Mouse (Mus musculus) v-Abl transformed pro-B cells (cell line): ENCODE measurements around the gene Tm9sf1.

Source experiments
- in situ Hi-C, 2 experiments: fragments of 400-800 bp; cut with MboI; formaldehyde crosslinking; loops; one replicate each; pipeline ENCODE4 v1.15.1; 2025; ENCODE audit not compliant: unreplicated experiment in 2 of 2

Gene Tm9sf1

GRCm38 (mm10) chr14:55643060-55643907 is at the start of gene Tm9sf1:
TSS of gene Tm9sf1 (minus strand) at chr14:55643806.
- in situ Hi-C loops, result no loop called here

DNA sequence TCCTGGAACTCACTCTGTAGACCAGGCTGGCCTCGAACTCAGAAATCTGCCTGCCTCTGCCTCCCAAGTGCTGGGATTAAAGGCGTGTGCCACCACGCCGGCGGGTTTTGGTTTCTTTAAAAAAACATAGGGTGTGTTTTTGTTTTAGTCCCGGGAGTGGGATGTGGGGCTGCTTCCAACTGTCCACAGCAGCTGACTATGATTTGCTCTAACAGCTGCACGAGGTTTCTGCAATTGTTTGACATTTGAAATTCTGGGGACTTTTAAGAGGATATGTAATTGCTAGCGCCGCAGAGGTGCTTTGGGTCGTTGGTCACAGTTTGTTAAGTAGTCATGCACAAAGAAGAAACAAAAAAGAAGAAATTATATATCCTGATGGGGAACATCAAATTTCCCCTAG is 45.8 kb upstream of the Tm9sf1 start:
- in situ Hi-C loops, result loop anchor here in 1 of 2 experiments (10.0 kb wide), 1 partner anchor 215 kb away; the partner anchor contains the start of gene Sdr39u1

- in situ Hi-C loops, result loop anchor here (5.0 to 10.0 kb wide), 2 partner anchors 60 to 223 kb away; partner anchors contain the start of gene Sdr39u1 (in 1 of the 2)
Measured at GRCm38 (mm10) chr14:55682118-55682493, 38.5 kb upstream of the Tm9sf1 start.

DNA sequence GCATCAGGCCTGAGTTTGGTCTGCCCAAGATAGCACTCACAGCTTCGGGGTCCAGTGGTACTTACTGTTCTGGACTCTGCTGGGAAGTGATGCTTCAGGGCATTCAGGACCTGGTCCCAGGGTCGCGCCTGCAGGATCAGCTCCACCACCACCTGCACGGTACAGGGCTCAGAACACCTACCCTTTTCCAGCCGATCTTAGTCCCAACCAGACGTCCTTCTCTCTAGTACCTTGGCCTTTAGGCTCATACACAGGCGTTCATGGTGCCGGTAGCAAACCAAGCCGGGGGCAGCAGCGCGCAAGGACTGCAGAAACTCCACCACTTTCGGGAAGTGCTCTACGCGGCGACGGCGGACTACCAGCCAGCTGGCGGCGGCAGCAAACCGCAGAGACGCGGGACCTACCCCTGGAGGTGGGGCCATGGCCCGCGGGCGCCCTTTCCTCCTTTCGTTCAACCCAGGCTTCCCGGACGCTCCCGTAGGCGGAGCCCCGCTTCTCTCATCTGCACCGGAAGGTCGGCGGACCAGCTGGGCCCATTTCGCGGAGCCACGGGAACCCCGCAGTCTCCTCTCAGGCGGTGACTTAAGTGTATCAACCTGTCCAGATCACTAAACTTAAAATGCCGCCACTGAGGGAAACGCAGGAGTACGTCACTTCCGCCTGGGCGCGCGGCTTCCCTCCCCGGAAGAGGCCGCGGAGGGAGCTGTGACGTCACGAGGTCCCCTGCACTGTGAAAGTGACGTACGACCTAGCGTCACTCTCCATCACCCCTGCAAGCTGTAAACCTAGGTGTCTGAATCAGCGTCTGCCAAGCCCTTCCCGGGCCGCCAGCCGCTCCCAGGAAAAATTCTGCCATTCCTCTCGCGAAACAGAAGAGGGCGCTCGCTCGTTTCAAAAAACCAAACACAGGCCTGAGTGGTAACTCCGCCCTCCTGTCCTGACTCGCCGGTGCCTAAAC is 37.8 kb upstream of the Tm9sf1 start, which contains the start of gene Tinf2:
Tinf2 (minus strand) TSS at position 661 of the 958 bp plus-strand sequence.
- in situ Hi-C loops, result loop anchor here (5.0 to 10.0 kb wide), 2 partner anchors 61 to 223 kb away; partner anchors contain the start of gene Sdr39u1 (in 1 of the 2)

DNA sequence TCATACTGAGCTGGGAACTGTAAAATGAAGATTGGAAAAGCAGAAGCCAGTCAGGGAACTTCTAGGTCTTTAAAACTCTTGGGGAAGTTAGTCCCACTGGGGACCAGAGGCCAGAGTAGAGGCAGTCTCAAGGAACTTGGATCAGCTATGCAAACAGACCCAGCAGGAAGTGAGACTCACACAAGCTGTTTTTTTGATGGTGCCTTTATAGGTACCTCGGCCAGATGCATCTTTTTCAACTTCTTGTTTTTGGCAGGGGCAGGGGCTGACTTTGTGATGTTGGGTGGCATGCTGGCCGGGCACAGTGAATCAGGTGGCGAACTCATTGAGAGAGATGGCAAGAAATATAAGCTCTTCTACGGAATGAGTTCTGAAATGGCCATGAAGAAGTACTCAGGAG is 34.0 kb upstream of the Tm9sf1 start:
- in situ Hi-C loops, result no loop called here

GRCm38 (mm10) chr14:55672741-55673060 is 29.1 kb upstream of the Tm9sf1 start:
- in situ Hi-C loops, result loop anchor here in 1 of 2 experiments (25.0 kb wide), 1 partner anchor 215 kb away; the partner anchor contains the start of genes Cbln3 and Khnyn

- in situ Hi-C loops, result loop anchor here in 1 of 2 experiments (25.0 kb wide), 1 partner anchor 215 kb away; the partner anchor contains the start of genes Cbln3 and Khnyn
Measured at GRCm38 (mm10) chr14:55671833-55672740, 28.5 kb upstream of the Tm9sf1 start, which contains the start of the genes Gmpr2 and Nedd8. TSS of gene Gmpr2 (plus strand) at chr14:55671941. TSS of gene Nedd8 (minus strand) at chr14:55672124.

- in situ Hi-C loops, result loop anchor here in 1 of 2 experiments (25.0 kb wide), 1 partner anchor 216 kb away; the partner anchor contains the start of genes Cbln3 and Khnyn
Measured at GRCm38 (mm10) chr14:55671486-55671832, 27.9 kb upstream of the Tm9sf1 start.

GRCm38 (mm10) chr14:55660636-55661035 is 17.0 kb upstream of the Tm9sf1 start:
- in situ Hi-C loops, result loop anchor here in 1 of 2 experiments (25.0 kb wide), 1 partner anchor 227 kb away; the partner anchor contains the start of genes Cbln3 and Khnyn

- in situ Hi-C loops, result loop anchor here in 1 of 2 experiments (25.0 kb wide), 1 partner anchor 227 kb away; the partner anchor contains the start of genes Cbln3 and Khnyn
Measured at GRCm38 (mm10) chr14:55659960-55660573, 16.5 kb upstream of the Tm9sf1 start, which contains the start of gene Mdp1. TSS of gene Mdp1 (minus strand) at chr14:55660508.

DNA sequence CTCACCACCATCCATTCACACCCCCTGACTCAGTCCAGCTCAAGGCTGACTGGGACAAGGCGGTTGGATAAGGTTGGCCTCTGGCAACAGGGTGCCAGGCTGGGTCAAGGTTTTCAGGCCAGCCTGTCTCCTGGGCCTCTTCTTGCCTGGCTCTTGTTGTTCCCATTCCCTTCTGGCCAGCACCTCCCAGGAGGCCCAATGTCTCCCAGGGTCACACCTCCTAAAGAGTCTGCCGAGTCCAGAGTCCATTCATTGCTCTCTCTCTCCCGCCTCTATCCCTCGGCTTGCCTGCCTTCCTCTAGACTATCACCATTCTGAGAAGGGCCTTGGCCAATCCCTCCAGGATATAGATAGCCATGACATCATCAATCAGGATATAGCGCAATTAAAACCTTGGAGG is 14.4 kb upstream of the Tm9sf1 start:
- in situ Hi-C loops, result loop anchor here in 1 of 2 experiments (25.0 kb wide), 1 partner anchor 229 kb away; the partner anchor contains the start of genes Cbln3 and Khnyn

DNA sequence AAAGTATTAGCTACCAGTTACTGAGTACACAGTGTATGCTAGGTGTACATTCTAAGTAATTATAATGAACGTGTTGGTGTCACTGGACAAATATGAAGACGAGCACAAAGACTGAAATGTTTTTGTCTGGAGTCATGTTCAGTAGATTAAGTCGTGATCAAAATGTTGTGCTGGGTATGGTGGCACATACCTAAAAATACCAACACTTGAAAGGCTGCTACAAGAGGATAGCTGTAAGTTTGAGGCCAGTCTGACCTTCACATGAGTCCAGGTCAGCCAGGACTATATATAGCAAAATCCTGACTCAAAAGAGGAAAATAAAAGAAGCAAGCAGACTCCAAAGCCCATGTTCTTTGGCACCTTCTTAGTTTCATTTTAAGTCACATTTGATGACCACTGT is 13.3 kb upstream of the Tm9sf1 start:
- in situ Hi-C loops, result loop anchor here in 1 of 2 experiments (25.0 kb wide), 1 partner anchor 230 kb away; the partner anchor contains the start of genes Cbln3 and Khnyn

DNA sequence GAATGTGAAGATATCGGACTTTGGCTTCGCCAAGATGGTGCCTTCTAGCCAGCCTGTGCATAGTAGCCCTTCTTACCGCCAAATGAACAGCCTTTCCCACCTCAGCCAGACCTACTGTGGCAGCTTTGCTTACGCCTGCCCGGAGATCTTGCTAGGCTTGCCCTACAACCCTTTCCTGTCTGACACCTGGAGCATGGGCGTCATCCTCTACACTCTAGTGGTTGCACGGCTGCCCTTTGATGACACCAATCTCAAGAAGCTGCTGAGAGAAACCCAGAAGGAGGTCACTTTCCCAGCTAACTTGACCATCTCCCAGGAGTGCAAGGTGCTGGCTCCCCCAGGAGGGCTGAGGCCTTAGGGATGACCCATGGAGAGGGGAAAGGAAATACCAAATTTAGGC is 7.9 kb upstream of the Tm9sf1 start:
- in situ Hi-C loops, result loop anchor here in 1 of 2 experiments (25.0 kb wide), 1 partner anchor 236 kb away; the partner anchor contains the start of genes Cbln3 and Khnyn

DNA sequence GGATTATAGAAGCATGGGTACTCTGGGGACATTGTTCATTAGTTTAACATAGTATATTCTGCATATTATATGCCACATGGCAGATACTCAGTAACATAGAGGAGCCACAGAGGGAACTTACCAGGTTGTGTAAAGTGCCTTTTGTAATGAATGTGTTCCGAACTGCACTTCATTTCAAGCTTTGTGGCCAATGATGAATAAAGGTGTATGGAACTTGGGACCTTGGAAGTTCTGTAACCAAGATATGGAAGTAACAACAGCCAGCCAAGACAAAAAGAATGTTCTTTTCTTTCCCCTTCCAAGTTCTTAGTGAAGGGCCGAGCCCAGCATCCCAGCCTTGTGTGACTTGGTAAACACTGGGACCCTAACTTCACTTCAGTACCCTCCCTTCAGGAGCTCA is 6.3 kb upstream of the Tm9sf1 start, which contains the start of gene Tssk4:
Tssk4 (plus strand) TSS at position 301 of the 400 bp plus-strand sequence.
- in situ Hi-C loops, result loop anchor here in 1 of 2 experiments (25.0 kb wide), 1 partner anchor 237 kb away; the partner anchor contains the start of genes Cbln3 and Khnyn

DNA sequence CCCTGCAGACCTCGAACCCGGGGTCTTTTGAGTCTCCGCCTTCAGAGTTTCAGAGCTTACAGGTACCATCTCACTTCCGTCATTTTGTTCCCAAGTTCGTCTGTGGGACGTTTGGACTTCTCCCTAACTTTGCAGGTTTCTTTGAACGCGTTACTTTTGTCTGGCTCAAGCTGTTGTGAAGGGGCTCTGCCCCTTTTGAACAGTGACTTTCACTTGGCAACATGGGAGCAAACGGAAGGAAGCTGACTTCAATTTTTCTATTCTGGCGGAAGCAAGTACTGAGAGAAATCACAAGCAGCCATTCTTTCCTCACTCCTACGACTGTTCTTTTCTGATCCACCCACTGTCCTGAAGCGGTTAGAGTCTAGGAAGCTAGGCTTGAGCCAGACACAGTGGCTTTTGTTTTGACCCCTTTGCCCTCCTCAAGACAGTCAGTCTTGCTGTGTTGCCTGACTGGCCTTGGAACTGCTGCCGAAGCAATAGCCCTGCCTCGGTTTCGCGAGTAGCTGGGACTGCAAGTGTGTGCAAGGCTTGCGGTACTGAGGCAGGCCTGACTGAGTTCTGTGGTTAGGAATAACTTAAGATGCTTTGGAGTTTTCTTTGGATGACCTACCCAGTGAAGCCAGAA is 769 bp upstream of the Tm9sf1 start:
- in situ Hi-C loops, result no loop called here

DNA sequence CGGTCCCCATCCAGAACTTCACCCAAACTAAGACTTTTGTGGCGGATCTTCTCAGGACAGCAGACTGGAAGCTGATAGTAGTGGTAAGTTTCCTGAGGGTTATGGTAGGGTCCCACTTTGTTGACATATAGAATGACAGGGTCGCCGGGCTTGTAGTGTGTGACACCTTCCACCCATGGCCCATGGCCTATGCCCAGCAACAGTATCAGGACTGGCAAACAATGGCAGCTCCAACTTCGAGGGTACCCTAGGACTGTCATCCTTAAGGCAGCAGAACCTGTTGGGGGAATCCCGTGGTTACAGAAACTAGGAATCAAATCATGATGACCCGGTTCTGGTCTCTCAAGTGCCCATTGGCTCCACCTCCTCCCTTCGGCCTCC is 937 bp downstream of the Tm9sf1 start:
- in situ Hi-C loops, result no loop called here

DNA sequence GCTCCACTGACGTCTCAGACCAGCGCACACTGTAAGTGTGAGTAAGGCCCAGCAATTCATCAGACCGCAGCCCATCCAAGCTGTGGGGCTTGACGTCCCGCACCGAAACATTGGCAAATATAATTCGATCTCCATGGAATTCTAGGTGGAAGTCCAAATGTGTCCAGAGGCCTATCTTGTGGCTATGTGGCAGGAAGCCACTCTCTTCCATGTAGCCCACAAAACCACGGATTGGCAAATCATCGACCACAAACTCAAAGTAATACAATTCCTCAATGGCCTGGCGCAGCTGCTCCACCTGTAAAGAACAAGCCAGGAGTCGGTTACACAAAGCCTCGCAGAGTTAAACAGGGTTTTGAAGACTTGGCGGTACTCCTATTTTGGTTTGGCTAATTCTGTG is 2.3 kb downstream of the Tm9sf1 start:
- in situ Hi-C loops, result no loop called here

DNA sequence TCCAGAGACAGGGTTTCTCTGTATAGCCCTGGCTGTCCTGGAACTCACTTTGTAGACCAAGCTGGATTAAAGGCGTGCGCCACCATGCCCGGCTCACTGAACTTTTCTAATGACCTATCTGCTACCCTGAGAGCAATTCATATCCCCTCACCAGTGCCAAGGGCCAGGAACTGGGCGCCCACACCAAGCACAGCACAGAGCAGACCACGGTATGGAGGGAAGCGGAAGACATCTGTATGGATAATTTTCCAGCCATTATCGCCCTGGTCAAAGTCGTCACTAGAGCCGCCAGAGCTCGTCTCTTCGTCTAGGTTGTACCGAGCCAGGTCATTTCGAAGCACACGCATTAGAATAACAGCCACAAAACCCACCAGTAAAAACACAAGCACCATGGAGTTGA is 2.8 kb downstream of the Tm9sf1 start:
- in situ Hi-C loops, result no loop called here
